Mouse (Mus musculus) CH12.LX (cell line): ENCODE measurements around the gene Ptprm. TPM values are rescaled to one million over a fixed set of nuclear protein-coding genes. Genes with fewer than 3 reads are reported as not detected.

ENCODE experiments used
- DNase-seq: peaks from one replicate; pipeline ENCODE4 v3.0.0-alpha.2; 2013; ENCODE audit errors: extremely low read depth
- H3K27ac ChIP-seq: 2 replicates; pipeline ENCODE4 v1.5.1; 2012; ENCODE audit warnings: low read depth, mild to moderate bottlenecking, control low read depth, moderate library complexity; ENCODE audit not compliant: insufficient read depth
- H3K27me3 ChIP-seq: replicated peaks from 2 replicates; pipeline ENCODE3; 2012; ENCODE audit warnings: inconsistent platforms
- H3K36me3 ChIP-seq, 2 experiments: replicated peaks in 1 of 2; 2 replicates each; pipeline versions ENCODE3 to v1.6.1; 2012; ENCODE audit warnings: inconsistent platforms in 1 of 2, low read length in 1 of 2, mild to moderate bottlenecking in 1 of 2, mixed read lengths in 1 of 2, moderate library complexity in 1 of 2; ENCODE audit not compliant: control insufficient read depth in 1 of 2, insufficient read depth in 1 of 2
- H3K4me1 ChIP-seq, 2 experiments: 2 replicates each; pipeline ENCODE4 v1.6.1; 2012; ENCODE audit warnings: inconsistent platforms in 1 of 2, moderate library complexity in 1 of 2; ENCODE audit not compliant: insufficient read depth in 2 of 2, control insufficient read depth in 1 of 2
- H3K4me2 ChIP-seq: 2 replicates; pipeline ENCODE4 v1.6.1; 2012; ENCODE audit warnings: low read depth, mild to moderate bottlenecking, control low read depth; ENCODE audit not compliant: poor library complexity, insufficient read depth, severe bottlenecking
- H3K4me3 ChIP-seq, 3 experiments: fragments of 150-350 bp in 1 of 3; sonication (generic) in 1 of 3; replicated peaks in 1 of 3; 2 replicates each; pipeline versions ENCODE3 to v1.5.1; 2011 to 2012; ENCODE audit warnings: low read depth in 2 of 3, low read length in 2 of 3, mild to moderate bottlenecking in 2 of 3, moderate library complexity in 2 of 3, control low read depth in 1 of 3, improper control_type of control experiment in 1 of 3, inconsistent platforms in 1 of 3, mixed read lengths in 1 of 3; ENCODE audit not compliant: poor library complexity in 1 of 3
- H3K79me2 ChIP-seq: replicated peaks from 2 replicates; pipeline ENCODE4 v1.6.1; 2012; ENCODE audit warnings: mild to moderate bottlenecking, moderate library complexity; ENCODE audit not compliant: control insufficient read depth, poor library complexity, insufficient read depth, severe bottlenecking; ENCODE audit errors: extremely low read depth
- H3K9ac ChIP-seq: 2 replicates; pipeline ENCODE4 v1.6.1; 2012; ENCODE audit warnings: low read depth, mild to moderate bottlenecking, control low read depth, moderate library complexity; ENCODE audit not compliant: insufficient read depth
- H3K9me3 ChIP-seq: replicated peaks from 2 replicates; pipeline ENCODE3; 2012; ENCODE audit warnings: low read length, inconsistent platforms, mixed read lengths
- BHLHE40 ChIP-seq: IDR thresholded peaks from 2 replicates; pipeline ENCODE4 v1.6.1; 2011; ENCODE audit warnings: mild to moderate bottlenecking, low read depth, low read length, improper control_type of control experiment
- CHD2 ChIP-seq: IDR thresholded peaks from 2 replicates; pipeline ENCODE4 v1.6.1; 2011; ENCODE audit warnings: low read length, improper control_type of control experiment
- CTCF ChIP-seq, 2 experiments: IDR thresholded peaks in 1 of 2; conservative IDR thresholded peaks in 1 of 2; 2 replicates each; pipeline ENCODE4 v1.5.1; 2011 to 2012; ENCODE audit warnings: low read depth in 2 of 2, low read length in 2 of 2, improper control_type of control experiment in 1 of 2, inconsistent platforms in 1 of 2, mild to moderate bottlenecking in 1 of 2, moderate library complexity in 1 of 2
- E2F4 ChIP-seq: IDR thresholded peaks from 2 replicates; pipeline ENCODE4 v1.6.1; 2011; ENCODE audit warnings: low read depth, low read length, improper control_type of control experiment; ENCODE audit not compliant: insufficient replicate concordance
- ELF1 ChIP-seq: IDR thresholded peaks from 2 replicates; pipeline ENCODE4 v1.6.1; 2014; ENCODE audit warnings: low read depth, mild to moderate bottlenecking, inconsistent platforms, low read length, improper control_type of control experiment
- EP300 ChIP-seq: IDR thresholded peaks from 2 replicates; pipeline ENCODE4 v1.6.1; 2011; ENCODE audit warnings: low read length, improper control_type of control experiment
- ETS1 ChIP-seq: conservative IDR thresholded peaks from 2 replicates; pipeline ENCODE4 v1.6.1; 2012; ENCODE audit warnings: low read depth, mild to moderate bottlenecking, inconsistent platforms, low read length, improper control_type of control experiment, moderate library complexity
- HCFC1 ChIP-seq: IDR thresholded peaks from 2 replicates; pipeline ENCODE4 v1.6.1; 2012; ENCODE audit warnings: low read depth, mild to moderate bottlenecking, inconsistent platforms, low read length, improper control_type of control experiment
- IRF4 ChIP-seq: IDR thresholded peaks from 2 replicates; pipeline ENCODE4 v1.6.1; 2014; ENCODE audit warnings: low read depth, mild to moderate bottlenecking, inconsistent platforms, low read length, improper control_type of control experiment
- JUN ChIP-seq: IDR thresholded peaks from 2 replicates; pipeline ENCODE4 v1.6.1; 2011; ENCODE audit warnings: low read depth, mild to moderate bottlenecking, low read length, improper control_type of control experiment, moderate library complexity; ENCODE audit not compliant: insufficient read depth
- KAT2A ChIP-seq: IDR thresholded peaks from 2 replicates; pipeline ENCODE4 v1.6.1; 2012; ENCODE audit warnings: low read length, improper control_type of control experiment, inconsistent platforms; ENCODE audit not compliant: insufficient replicate concordance
- MAFK ChIP-seq: IDR thresholded peaks from 2 replicates; pipeline ENCODE4 v1.6.1; 2011; ENCODE audit warnings: low read length, improper control_type of control experiment; ENCODE audit not compliant: insufficient replicate concordance
- MAX ChIP-seq: IDR thresholded peaks from 2 replicates; pipeline ENCODE4 v1.6.1; 2011; ENCODE audit warnings: low read length, improper control_type of control experiment
- MEF2A ChIP-seq: IDR thresholded peaks from 2 replicates; pipeline ENCODE4 v1.6.1; 2014; ENCODE audit warnings: low read depth, mild to moderate bottlenecking, inconsistent platforms, low read length, improper control_type of control experiment, borderline replicate concordance
- MYC ChIP-seq: IDR thresholded peaks from 2 replicates; pipeline ENCODE4 v1.6.1; 2011; ENCODE audit warnings: low read depth, mild to moderate bottlenecking, improper control_type of control experiment, low read length
- NELFE ChIP-seq: IDR thresholded peaks from 2 replicates; pipeline ENCODE4 v1.6.1; 2011; ENCODE audit warnings: low read depth, low read length, improper control_type of control experiment
- NRF1 ChIP-seq: IDR thresholded peaks from 2 replicates; pipeline ENCODE4 v1.6.1; 2014; ENCODE audit warnings: low read depth, mild to moderate bottlenecking, inconsistent platforms, low read length, improper control_type of control experiment, moderate library complexity
- PAX5 ChIP-seq: IDR thresholded peaks from 2 replicates; pipeline ENCODE4 v1.6.1; 2012; ENCODE audit warnings: low read length, inconsistent platforms, mixed read lengths
- POLR2AphosphoS2 ChIP-seq: IDR thresholded peaks from 2 replicates; pipeline ENCODE4 v1.6.1; 2011; ENCODE audit warnings: low read depth, low read length, improper control_type of control experiment
- SIN3A ChIP-seq: IDR thresholded peaks from 2 replicates; pipeline ENCODE4 v1.6.1; 2012; ENCODE audit warnings: low read length, improper control_type of control experiment, inconsistent platforms
- TBP ChIP-seq: conservative IDR thresholded peaks from 2 replicates; pipeline ENCODE4 v1.6.1; 2011; ENCODE audit warnings: low read depth, low read length, improper control_type of control experiment
- TCF12 ChIP-seq: IDR thresholded peaks from 2 replicates; pipeline ENCODE4 v1.6.1; 2014; ENCODE audit warnings: low read depth, mild to moderate bottlenecking, inconsistent platforms, low read length, improper control_type of control experiment
- UBTF ChIP-seq: IDR thresholded peaks from 2 replicates; pipeline ENCODE4 v1.6.1; 2012; ENCODE audit warnings: low read depth, mild to moderate bottlenecking, inconsistent platforms, low read length, improper control_type of control experiment, moderate library complexity
- USF2 ChIP-seq: conservative IDR thresholded peaks from 2 replicates; pipeline ENCODE4 v1.6.1; 2011; ENCODE audit warnings: low read depth, low read length, improper control_type of control experiment
- ZC3H11A ChIP-seq: IDR thresholded peaks from 2 replicates; pipeline ENCODE4 v1.6.1; 2012; ENCODE audit warnings: low read depth, mild to moderate bottlenecking, inconsistent platforms, low read length, improper control_type of control experiment
- ZKSCAN1 ChIP-seq: IDR thresholded peaks from 2 replicates; pipeline ENCODE4 v1.6.1; 2012; ENCODE audit warnings: low read depth, inconsistent platforms, low read length, improper control_type of control experiment, borderline replicate concordance
- ZMIZ1 ChIP-seq: IDR thresholded peaks from 2 replicates; pipeline ENCODE4 v1.6.1; 2012; ENCODE audit warnings: low read depth, mild to moderate bottlenecking, inconsistent platforms, low read length, improper control_type of control experiment
- dilution Hi-C: fragments of 300-500 bp; cut with MboI; formaldehyde crosslinking; loops from 2 replicates; pipeline ENCODE4 v1.14.3; 2020; ENCODE audit warnings: low sequenced_read_pairs; ENCODE audit not compliant: extremely low pct_unique_long_range_greater_than_20kb, extremely low pct_ligation_motif_present
- in situ Hi-C: fragments of 300-500 bp; cut with MboI; formaldehyde crosslinking; loops from 3 replicates; pipeline ENCODE4 v1.14.3; 2019; ENCODE audit warnings: low sequenced_read_pairs, low pct_ligation_motif_present, low pct_unique_long_range_greater_than_20kb, mixed read lengths
- polyA plus RNA-seq: library from polyadenylated mRNA; unstranded; fragments of >175 nt; gene quantifications from 2 replicates; pipeline ENCODE4 v1.2.1, GENCODE M21; 2012; ENCODE audit warnings: low read depth; ENCODE audit not compliant: insufficient read length
- total RNA-seq, 2 experiments: library from RNA; depleted of rRNA; stranded (reverse); fragments of 300-350 nt in 1 of 2; fragments of >200 nt in 1 of 2; gene quantifications; 2 replicates each; pipeline ENCODE4 v1.2.3; 2012 to 2014

Gene Ptprm
- total and polyA plus RNA-seq, 3 experiments, result not detected

GRCm38 (mm10) chr17:66990761-66991160 lies 363.5 kb downstream of the Ptprm start:
- no peak for DNase-seq

GRCm38 (mm10) chr17:66988014-66988413 lies 366.2 kb downstream of the Ptprm start:
- H3K4me3 ChIP-seq, result no peak overlapping the region
- H3K36me3 ChIP-seq, result no peaks in the 10 kb centered on the region
- in situ Hi-C loops (no loop called here), dilution Hi-C loops (no loop called here)
- no peak overlapping the region for H3K27ac ChIP-seq
- DNase-seq, result no peak
- H3K4me1 ChIP-seq, result no peaks in the 10 kb centered on the region
- TF ChIP-seq KAT2A (no peak), HCFC1 (no peak), ELF1 (no peak), NELFE (no peak), USF2 (no peak), TBP (no peak), BHLHE40 (no peak), EP300 (no peak), ZKSCAN1 (no peak), MAFK (no peak), E2F4 (no peak), SIN3A (no peak), TCF12 (no peak), ZMIZ1 (no peak), MYC (no peak), CTCF (conservative IDR thresholded peaks at IDR 0.05 in 1 of 2, IDR thresholded peaks at IDR 0.05 in 1 of 2; ENCODE audit: low read depth in 2 of 2, low read length in 2 of 2) (no peak), JUN (no peak), ETS1 (no peak)
- H3K79me2 ChIP-seq, result no peaks in the 10 kb centered on the region
- no peak overlapping the region for H3K9ac ChIP-seq
- no peaks in the 10 kb centered on the region for H3K27me3 ChIP-seq
- no peak overlapping the region for H3K4me2 ChIP-seq
- H3K9me3 ChIP-seq, result peaks cover 60% of the 10 kb centered on the region

More at GRCm38 (mm10) chr17:66990761-66991160, 363.5 kb downstream of the Ptprm start:
- H3K36me3 ChIP-seq, result no peaks in the 10 kb centered on the region
- TF ChIP-seq UBTF (no peak), EP300 (no peak), MAFK (no peak), IRF4 (no peak), TBP (no peak), HCFC1 (no peak), CHD2 (no peak), MEF2A (no peak), JUN (no peak), ZC3H11A (no peak), POLR2AphosphoS2 (no peak), ETS1 (no peak), ZMIZ1 (no peak), MAX (no peak), TCF12 (no peak), NRF1 (no peak), ELF1 (no peak), PAX5 (no peak), CTCF (conservative IDR thresholded peaks at IDR 0.05 in 1 of 2, IDR thresholded peaks at IDR 0.05 in 1 of 2; ENCODE audit: low read depth in 2 of 2, low read length in 2 of 2) (no peak)
- dilution Hi-C loops (no loop called here), in situ Hi-C loops (no loop called here)
- H3K27me3 ChIP-seq, result no peaks in the 10 kb centered on the region
- no peak overlapping the region for H3K4me3 ChIP-seq
- no peak overlapping the region for H3K4me2 ChIP-seq
- H3K4me1 ChIP-seq, result no peaks in the 10 kb centered on the region
- no peaks in the 10 kb centered on the region for H3K79me2 ChIP-seq
- peaks cover 67% of the 10 kb centered on the region for H3K9me3 ChIP-seq
- no peak overlapping the region for H3K27ac ChIP-seq
- H3K9ac ChIP-seq, result no peak overlapping the region
